Mouse (Mus musculus) testis, adult 2 months (tissue): ENCODE measurements around the gene Gm21969.

Experiments
- CTCF ChIP-seq: fragments of 200-500 bp; IDR thresholded peaks from 2 replicates; pipeline ENCODE4 v1.5.1; 2012; ENCODE audit warnings: low read depth, mild to moderate bottlenecking, inconsistent platforms, low read length, moderate library complexity; ENCODE audit not compliant: control insufficient read depth, insufficient read depth, insufficient replicate concordance
- POLR2A ChIP-seq: fragments of 200-500 bp; IDR thresholded peaks from 2 replicates; pipeline ENCODE4 v1.6.1; 2012; ENCODE audit warnings: low read depth, mild to moderate bottlenecking, inconsistent platforms, low read length, moderate library complexity; ENCODE audit not compliant: control insufficient read depth

- TF ChIP-seq CTCF, result no peak
- no peak for TF ChIP-seq POLR2A
Observed at GRCm38 (mm10) chr4:139578389-139578788, 24.6 kb upstream of the Gm21969 start.
